Mouse (Mus musculus) heart, postnatal 0 days (tissue): Measurements from ENCODE around the gene Lrrc8c. TPM values are rescaled to one million over a fixed set of nuclear protein-coding genes. Genes with fewer than 3 reads are reported as not detected.

Source experiments
- ATAC-seq: fragments of 200-750 bp; cut with Nextera tagmentation; 2 replicates; pipeline ENCODE4 v1.8.0; 2017; ENCODE audit warnings: low read depth, moderate number of reproducible peaks, moderate library complexity; ENCODE audit not compliant: insufficient read depth
- DNase-seq: peaks from one replicate; pipeline ENCODE4 v3.0.0-alpha.2; 2016; ENCODE audit warnings: low spot score
- H3K27ac ChIP-seq: fragments of 300-500 bp; sonication (generic); 2 replicates; pipeline ENCODE4 v1.5.1; 2014; ENCODE audit warnings: low read depth, mild to moderate bottlenecking
- H3K27me3 ChIP-seq: fragments of 300-500 bp; sonication (generic); 2 replicates; pipeline ENCODE4 v1.6.1; 2014; ENCODE audit warnings: low read length, mixed read lengths; ENCODE audit not compliant: control insufficient read depth, insufficient read depth
- H3K36me3 ChIP-seq: fragments of 300-500 bp; sonication (generic); replicated peaks from 2 replicates; pipeline ENCODE4 v1.6.1; 2014; ENCODE audit warnings: low read length, mixed read lengths; ENCODE audit not compliant: control insufficient read depth, insufficient read depth
- H3K4me1 ChIP-seq: fragments of 300-500 bp; sonication (generic); 2 replicates; pipeline ENCODE4 v1.6.1; 2014; ENCODE audit warnings: antibody characterized with exemption; ENCODE audit not compliant: control insufficient read depth, insufficient read depth
- H3K4me2 ChIP-seq: fragments of 300-500 bp; sonication (generic); 2 replicates; pipeline ENCODE4 v1.6.1; 2014; ENCODE audit warnings: low read depth, mild to moderate bottlenecking, low read length, moderate library complexity
- H3K4me3 ChIP-seq: fragments of 300-500 bp; sonication (generic); 2 replicates; pipeline ENCODE4 v1.5.1; 2014; ENCODE audit warnings: low read depth, low read length
- H3K9ac ChIP-seq: fragments of 300-500 bp; sonication (generic); replicated peaks from 2 replicates; pipeline ENCODE4 v1.6.1; 2014; ENCODE audit warnings: low read depth, low read length, mixed read lengths
- H3K9me3 ChIP-seq: fragments of 300-500 bp; sonication (generic); replicated peaks from 2 replicates; pipeline ENCODE4 v1.6.1; 2016; ENCODE audit warnings: low read length; ENCODE audit not compliant: control insufficient read depth
- CTCF ChIP-seq: IDR thresholded peaks from 2 replicates; pipeline ENCODE4 v1.5.1; 2016; ENCODE audit warnings: antibody characterized with exemption, control low read depth, low read depth
- EP300 ChIP-seq: IDR thresholded peaks from 2 replicates; pipeline ENCODE4 v1.6.1; 2016; ENCODE audit warnings: antibody characterized with exemption, low read depth
- WGBS: fragments of 180-500 bp; shearing (Covaris S2); extraction: QIAGEN DNeasy Blood & Tissue Kit; methylation state at CpG from one replicate; pipeline ENCODE4 v1.1.7; 2014; 5-methylcytosine and 5-hydroxymethylcytosine counted together
- polyA plus RNA-seq: library from polyadenylated mRNA; unstranded; fragments of >200 nt; fragmentation: Nextera tagmentation; extraction: Ambion mirVana; gene quantifications from 2 replicates; pipeline ENCODE4 v1.2.1, GENCODE M21; 2015
- total RNA-seq: library from RNA; depleted of rRNA; stranded (reverse); fragments of >200 nt; gene quantifications from 2 replicates; pipeline ENCODE4 v1.2.3, GENCODE M21; 2014; ENCODE audit warnings: low replicate concordance

The Lrrc8c gene
- total and polyA plus RNA-seq, 2 experiments from 2014 or later: 5.0 to 14.9 TPM

DNA sequence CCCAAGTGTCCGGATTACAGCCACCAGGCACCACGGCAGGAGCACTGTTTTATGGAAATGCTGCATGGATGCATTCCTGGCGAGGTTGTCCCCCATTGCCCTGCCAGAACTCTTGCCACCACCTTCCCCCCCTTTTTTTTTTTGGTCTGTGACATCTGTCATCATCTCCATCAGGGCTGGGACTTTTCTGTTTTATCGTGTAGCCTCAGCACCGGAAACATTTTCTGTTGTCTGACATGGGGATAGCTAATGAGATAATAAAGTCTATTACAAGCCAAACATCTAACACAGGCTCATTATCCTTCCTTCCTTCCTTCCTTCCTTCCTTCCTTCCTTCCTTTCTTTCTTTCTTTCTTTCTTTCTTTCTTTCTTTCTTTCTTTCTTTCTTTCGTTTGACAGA is 119.7 kb downstream of the Lrrc8c start:
- no peaks in the 10 kb centered on the region for H3K4me1 ChIP-seq
- H3K9me3 ChIP-seq: no peaks in the 10 kb centered on the region
- 74% methylated on average over 6 of the region's 6 CpGs for WGBS
- no peak overlapping the region for H3K27ac ChIP-seq
- no peak overlapping the region for H3K4me2 ChIP-seq
- H3K27me3 ChIP-seq: no peaks in the 10 kb centered on the region
- no peak overlapping the region for H3K4me3 ChIP-seq
- ATAC-seq (no peak), DNase-seq (no peak)
- H3K36me3 ChIP-seq: no peaks in the 10 kb centered on the region
- no peak overlapping the region for H3K9ac ChIP-seq
- TF ChIP-seq EP300 (no peak), CTCF (no peak)

DNA sequence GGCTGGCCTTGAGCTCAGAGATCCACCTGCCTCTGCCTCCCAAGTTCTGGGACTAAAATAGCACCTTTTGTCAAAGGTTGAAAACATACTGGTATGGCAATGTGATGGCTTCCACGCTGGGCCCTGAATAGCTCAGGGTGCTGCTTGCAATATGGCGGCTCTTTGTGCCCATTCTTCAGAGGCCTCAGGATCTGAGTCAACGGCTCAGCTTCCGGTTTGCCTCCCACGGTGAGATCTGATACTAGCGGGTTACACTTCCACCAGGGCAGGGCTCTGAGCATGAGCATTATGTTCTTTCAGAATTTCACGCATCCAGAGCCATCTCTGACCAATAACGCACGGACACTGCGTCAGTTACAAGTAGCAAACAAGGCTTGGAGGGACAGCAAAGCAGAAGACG is 120.2 kb downstream of the Lrrc8c start:
- WGBS: 90% methylated on average over 11 of the region's 11 CpGs
- Histone ChIP-seq H3K4me2 (no peak overlapping the region), H3K27me3 (no peaks in the 10 kb centered on the region), H3K36me3 (no peaks in the 10 kb centered on the region), H3K9ac (no peak overlapping the region), H3K4me3 (no peak overlapping the region), H3K9me3 (no peaks in the 10 kb centered on the region), H3K4me1 (no peaks in the 10 kb centered on the region), H3K27ac (no peak overlapping the region)
- DNase-seq (no peak), ATAC-seq (no peak)
- TF ChIP-seq CTCF (no peak), EP300 (no peak)

GRCm38 (mm10) chr5:105642517-105642916 is 123.3 kb downstream of the Lrrc8c start:
- ATAC-seq (no peak), DNase-seq (no peak)
- Histone ChIP-seq H3K36me3 (no peaks in the 10 kb centered on the region), H3K9me3 (no peaks in the 10 kb centered on the region), H3K27ac (peak overlapping the region; percentile 67; the same call in 1 of the 2 replicates), H3K4me2 (no peak overlapping the region), H3K4me3 (no peak overlapping the region), H3K4me1 (no peaks in the 10 kb centered on the region), H3K27me3 (no peaks in the 10 kb centered on the region), H3K9ac (no peak overlapping the region)
- 66% methylated on average over 5 of the region's 5 CpGs for WGBS
- TF ChIP-seq EP300 (no peak), CTCF (no peak)

- 81% methylated on average over 8 of the region's 8 CpGs for WGBS
- H3K4me2 ChIP-seq: no peak overlapping the region
- H3K27me3 ChIP-seq: no peaks in the 10 kb centered on the region
- peak overlapping the region; percentile 67; the same call in 1 of the 2 replicates for H3K27ac ChIP-seq
- no peak overlapping the region for H3K4me3 ChIP-seq
- H3K9me3 ChIP-seq: no peaks in the 10 kb centered on the region
- no peaks in the 10 kb centered on the region for H3K4me1 ChIP-seq
- no peak overlapping the region for H3K9ac ChIP-seq
- H3K36me3 ChIP-seq: no peaks in the 10 kb centered on the region
- TF ChIP-seq EP300: no peak
- TF ChIP-seq CTCF: no peak
- DNase-seq (no peak), ATAC-seq (no peak)
Measured at GRCm38 (mm10) chr5:105643276-105643675, 124.1 kb downstream of the Lrrc8c start.

DNA sequence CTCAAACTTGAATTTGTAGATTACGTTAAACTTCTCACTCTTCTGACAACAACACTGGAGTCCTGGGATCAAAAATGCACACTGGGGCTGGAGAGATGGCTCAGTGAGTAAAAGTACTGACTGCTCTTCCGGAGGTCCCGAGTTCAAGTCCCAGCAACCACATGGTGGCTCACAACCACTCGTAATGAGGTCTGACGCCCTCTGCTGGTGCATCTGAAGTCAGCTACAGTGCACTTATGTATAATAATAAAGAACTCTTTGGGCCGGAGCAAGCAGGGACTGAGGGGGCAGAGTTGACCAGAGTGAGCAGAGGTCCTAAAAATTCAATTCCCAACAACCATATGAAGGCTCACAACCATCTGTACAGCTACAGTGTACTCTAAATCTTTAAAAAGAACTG is 125.0 kb downstream of the Lrrc8c start:
- H3K27ac ChIP-seq: no peak overlapping the region
- ATAC-seq: no peak
- TF ChIP-seq CTCF (no peak), EP300 (no peak)

GRCm38 (mm10) chr5:105647094-105647493 is 127.9 kb downstream of the Lrrc8c start:
- H3K4me3 ChIP-seq: no peak overlapping the region
- H3K27me3 ChIP-seq: no peaks in the 10 kb centered on the region
- H3K4me2 ChIP-seq: no peak overlapping the region
- no peak overlapping the region for H3K9ac ChIP-seq
- no peaks in the 10 kb centered on the region for H3K9me3 ChIP-seq
- ATAC-seq: no peak
- H3K36me3 ChIP-seq: no peaks in the 10 kb centered on the region
- TF ChIP-seq EP300 (no peak), CTCF (no peak)
- no peak overlapping the region for H3K27ac ChIP-seq
- 73% methylated on average over 7 of the region's 7 CpGs for WGBS
- peaks cover 6% of the 10 kb centered on the region for H3K4me1 ChIP-seq
- no peak for DNase-seq

More for the DNA sequence above, 125.0 kb downstream of the Lrrc8c start:
- DNase-seq: no peak
- Histone ChIP-seq H3K36me3 (no peaks in the 10 kb centered on the region), H3K4me2 (no peak overlapping the region), H3K4me3 (no peak overlapping the region), H3K9me3 (no peaks in the 10 kb centered on the region), H3K4me1 (peaks cover 3% of the 10 kb centered on the region; the same call in 1 of the 2 replicates), H3K9ac (no peak overlapping the region), H3K27me3 (no peaks in the 10 kb centered on the region)
- WGBS: 87% methylated on average over 6 of the region's 6 CpGs
